Mouse (Mus musculus) urinary bladder, postnatal 25 days (tissue): Measurements from ENCODE around the gene Tbc1d16.
A peak's percentile ranks its signal among the peaks of the same experiment; 100 is the strongest.

Source experiments
- DNase-seq: peaks from one replicate; pipeline ENCODE4 v3.0.0; 2022; ENCODE audit warnings: low spot score

The Tbc1d16 gene

DNA sequence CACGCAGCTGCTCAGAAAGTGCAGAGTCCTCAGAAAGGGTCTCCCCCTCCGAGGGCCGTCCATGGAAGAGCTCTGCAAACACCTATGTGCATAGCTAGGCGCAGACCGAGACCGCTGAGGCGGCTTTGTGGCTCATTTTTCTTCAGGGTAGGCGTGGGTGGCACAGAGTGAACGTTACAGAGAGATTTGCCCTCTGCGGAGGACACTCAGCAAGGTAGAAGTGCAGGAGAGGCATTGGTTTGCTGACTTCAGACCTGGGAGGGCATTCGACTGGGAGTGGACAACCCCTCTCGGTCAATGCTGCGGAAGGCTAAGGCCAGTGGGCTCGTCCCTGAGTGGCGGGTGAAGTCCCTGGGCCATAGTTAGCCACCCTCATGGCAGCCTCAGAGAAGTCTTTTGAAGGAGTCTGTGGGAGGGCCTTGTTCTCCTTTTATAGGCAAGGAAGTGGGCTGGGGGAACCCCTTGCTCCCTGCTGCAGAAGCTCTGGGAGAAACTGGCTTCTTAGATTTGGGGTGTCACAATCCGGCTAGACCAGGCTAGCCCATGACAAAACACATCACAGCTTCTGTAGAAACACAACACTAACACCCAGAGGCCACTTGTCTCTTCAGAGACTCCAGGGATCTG is 84.8 kb downstream of the Tbc1d16 start:
- DNase-seq, result no peak

DNA sequence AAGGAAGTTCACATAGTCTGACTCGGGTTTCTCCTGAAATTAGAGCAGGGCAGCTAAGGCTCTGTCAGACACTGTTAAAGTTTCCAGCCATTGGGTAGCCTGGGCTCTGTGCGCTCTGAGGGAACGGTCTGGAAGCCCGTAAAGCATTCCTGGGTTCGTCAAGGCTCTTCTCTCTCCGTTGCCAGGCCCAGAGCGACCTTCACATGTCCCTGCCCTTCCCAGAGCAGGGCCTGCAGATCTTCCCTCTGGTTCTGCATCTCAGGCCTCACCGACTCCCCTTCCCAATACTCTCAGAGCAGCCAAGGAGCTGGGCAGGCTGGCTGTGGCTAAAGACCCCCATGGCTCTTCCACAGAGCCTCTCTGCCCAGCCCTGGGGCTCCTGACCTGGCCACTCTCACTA is 85.7 kb downstream of the Tbc1d16 start:
- DNase-seq, result no peak

DNA sequence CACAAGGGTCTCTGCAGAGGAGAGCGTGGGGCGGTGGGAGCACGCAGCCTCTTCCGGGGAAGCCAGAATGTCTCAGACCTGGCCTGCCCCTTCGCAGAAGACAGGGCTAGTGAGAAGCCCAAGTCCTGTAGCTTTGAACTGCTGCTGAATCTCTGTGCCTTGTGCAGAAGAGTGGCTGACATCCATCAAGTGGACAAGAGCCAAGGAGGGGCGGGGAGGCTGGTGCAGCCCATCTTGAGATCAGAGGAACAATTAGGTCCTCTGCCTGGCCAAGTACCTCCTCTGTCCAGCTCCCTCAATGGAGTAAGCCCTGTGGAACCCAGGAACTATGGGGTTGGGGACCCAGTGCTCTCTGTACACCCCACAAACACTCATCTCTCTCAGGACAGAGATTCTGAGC is 89.3 kb downstream of the Tbc1d16 start:
- DNase-seq, result no peak

DNA sequence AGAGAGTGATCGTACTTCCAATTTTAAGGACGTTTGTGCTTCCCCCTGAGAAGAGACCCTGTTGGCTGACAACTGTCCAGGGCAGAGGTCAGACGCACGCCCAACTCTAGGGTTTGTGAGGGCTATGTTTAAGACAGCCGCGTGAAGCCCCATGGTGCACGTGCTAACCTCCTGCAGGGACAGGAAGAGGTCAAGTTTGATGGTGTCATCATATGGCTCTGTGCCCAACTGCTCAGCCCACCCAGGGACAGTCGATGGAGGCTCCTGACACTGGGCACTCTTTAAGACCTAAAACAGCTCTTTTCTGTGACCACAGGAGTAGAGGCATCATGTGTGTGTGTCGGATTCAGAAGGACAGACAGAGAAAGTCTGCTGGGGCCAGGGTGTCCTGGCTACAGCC is 90.1 kb downstream of the Tbc1d16 start:
- no peak for DNase-seq

DNA sequence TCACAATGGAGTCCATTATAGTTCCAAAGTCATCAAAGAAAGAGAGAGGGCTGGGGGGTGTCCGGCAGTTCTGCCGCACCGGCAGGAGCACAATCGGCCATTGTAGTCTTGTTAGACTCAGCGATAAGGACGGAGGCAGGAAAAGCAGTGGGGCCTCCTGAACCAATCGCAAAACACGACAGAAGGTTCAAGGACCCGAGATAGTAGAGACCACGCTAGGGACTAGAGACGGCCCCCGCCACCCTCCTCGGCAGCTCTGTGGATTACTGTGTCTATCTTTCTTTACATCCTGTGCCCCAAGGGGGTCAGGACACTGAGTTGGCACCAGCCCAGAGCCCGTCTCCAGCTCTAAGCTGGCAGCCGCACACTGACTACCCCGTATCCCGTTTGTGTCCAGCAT is 93.7 kb downstream of the Tbc1d16 start:
- no peak for DNase-seq

DNA sequence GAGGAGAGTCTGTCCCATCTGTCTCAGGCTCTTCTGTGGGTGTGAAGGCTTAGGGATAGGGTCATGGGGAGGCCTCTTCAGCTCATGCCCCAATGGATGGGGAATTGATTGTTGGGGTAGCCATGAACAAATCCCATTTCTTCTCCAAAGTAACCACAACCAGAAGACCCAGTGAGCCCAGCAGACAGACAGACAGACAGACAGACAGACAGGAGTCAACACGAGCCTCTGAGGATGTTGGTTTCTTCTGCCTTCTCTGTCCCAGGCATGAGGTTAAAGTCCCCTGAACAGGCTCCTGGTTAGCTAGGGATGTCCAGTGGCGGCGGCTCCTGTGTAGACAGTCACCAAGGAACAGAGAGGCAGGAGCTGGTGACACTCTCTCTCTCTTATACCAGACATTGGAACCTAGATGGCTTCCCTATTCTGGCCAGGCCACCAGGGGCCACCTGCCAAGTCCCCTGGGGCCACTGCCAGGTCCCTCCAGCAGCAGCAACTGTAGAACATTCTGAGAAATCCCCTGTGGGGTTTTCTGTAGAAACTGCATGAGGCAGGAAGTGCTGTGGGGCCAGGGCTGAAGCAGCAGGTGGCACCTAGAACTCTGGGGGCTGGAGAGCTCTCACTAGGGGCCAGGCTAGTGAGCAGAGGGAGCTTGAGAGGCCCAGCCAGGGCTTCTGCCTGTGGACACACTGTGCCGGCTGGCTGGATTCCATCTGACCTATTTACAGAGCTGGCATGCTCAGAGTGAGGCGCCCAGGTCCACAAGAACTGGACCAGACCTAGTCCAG is 94.7 kb downstream of the Tbc1d16 start:
- DNase-seq, result no peak

DNA sequence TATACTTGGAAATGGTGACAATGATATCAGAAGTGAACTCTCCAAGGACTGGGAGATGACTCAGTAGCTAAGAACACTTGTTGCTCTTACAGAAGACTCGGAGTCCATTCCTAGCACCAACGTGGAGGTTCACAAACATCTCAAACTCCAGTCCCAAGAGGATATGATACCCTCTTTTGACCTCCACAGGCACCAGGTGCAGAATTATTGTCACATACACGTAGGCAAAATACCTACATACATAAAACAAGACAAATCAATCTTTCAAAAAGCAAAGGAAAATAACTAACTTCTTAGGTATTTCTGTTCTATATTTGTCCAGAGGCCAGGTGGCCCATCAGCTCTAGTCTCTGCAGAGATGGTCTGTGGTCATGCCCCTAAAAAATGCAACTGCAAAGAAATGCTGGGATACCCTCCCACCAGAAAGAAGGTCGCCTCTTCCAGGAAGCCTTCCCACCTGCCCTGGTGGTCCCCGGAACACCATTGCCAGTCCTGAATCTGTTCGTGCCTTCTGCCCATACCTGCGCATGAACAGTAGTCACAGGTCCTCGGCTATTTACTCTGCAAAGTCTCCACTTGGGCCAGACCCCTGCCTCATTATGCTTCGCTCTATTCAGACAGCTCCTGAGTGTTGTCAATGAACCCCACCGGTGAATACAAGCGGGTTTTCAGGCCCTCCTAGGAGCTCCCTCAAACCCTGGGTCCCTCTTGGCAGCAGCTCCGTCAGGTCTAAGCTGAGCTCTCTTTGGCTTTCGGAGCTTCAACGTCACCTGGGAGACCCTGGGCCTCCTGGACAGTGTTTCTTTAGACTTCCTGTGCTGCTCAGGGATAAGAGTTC is 95.9 kb downstream of the Tbc1d16 start:
- no peak for DNase-seq

DNA sequence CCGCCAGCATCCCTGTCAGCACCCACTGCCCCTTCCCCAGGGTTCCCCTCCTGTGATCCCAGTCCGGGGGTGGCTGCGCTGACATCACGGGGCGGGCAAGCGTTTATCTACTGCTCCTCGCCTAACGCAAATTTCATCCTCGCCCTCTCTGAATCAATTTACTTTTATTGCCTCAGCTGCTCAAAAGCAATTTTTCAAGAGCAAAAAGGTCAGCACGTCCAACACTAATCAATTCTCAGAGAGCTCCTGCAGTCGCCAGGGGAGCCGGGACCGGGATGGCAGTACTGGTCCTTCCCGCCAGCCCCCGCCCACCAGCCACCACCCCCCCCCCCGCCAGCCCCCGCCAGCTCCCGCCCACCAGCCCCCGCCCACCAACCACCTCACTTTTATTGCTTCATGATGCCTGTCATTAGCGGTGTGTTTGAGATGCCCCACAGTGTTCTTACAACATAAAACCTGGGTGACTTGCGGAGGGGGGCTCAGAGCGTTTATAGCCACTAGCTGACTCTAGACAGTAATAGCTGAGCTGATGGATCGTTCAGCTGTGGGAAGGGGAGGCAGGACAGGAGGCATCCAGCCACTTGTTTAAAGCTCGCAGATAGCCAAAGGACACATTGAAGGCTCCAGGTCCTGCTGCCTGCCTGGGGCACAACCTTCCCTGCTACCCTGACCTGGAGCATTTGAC is 98.1 kb downstream of the Tbc1d16 start:
- DNase-seq, result no peak

DNA sequence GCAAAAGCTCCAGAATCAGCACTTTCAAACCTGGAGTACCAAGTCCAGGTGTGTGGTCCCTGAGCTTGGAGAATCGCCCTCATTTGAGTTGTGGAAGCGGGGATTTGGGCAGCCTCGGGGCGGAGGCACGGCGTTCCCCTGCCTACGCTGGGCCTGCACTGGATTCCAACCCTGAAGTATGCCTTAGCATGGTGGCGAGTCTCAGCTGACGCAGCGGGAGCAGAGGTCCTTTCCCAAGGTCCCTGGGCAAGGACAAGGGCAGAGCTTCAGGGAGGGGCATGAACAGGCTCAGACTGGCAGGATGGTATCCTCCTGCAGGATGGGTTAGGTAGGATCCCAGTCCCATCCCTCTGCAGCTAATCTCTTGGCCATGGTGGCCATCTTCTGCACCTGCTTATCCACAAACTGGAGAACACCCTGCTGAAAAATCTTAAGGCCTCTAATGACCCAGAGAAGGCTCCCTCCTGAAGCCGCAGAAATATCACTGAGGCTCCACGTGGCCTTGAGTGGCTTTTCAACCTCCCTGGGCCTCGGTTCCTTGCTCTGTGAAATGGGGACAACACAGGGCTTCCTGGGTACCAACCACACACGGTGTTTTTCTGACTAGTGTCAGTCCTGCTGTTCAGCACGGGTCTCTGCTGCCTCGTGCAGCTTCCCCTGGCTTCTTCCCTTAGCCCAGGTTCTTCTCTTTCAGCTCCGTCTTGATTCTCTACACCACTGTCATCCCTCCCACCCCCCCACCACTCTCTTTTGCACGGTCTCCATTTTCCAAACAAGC is 98.8 kb downstream of the Tbc1d16 start:
- no peak for DNase-seq

DNA sequence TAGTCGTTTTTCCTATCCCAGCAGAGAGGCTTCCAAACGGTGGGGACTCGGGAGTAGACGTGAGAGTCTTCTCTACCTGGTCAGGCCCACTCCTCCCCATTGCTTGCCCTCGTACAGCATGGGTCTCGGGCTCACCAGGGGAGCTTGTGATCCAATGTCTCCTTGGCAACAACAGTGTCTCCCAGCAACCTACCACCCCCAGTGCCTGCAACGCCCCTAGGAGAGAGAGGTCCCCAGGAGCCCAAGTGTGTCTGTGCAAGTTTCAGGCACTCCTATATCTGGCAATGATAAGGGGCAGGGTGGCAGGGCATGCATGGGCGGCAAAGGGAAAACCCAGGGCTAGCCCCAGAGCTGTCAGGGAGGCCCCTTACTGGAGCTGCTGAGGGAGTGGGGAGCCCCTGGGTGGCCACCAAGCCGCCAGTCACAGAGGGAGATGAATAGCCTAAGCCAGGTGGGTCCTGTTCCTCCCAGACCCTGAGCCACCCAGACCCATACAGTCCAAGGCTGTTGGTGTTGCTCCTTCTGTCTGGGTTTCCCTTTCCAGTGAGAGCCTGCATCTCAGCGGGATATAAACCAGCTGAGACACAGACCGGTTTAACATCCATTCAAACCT is 99.5 kb downstream of the Tbc1d16 start:
- DNase-seq, result no peak

DNA sequence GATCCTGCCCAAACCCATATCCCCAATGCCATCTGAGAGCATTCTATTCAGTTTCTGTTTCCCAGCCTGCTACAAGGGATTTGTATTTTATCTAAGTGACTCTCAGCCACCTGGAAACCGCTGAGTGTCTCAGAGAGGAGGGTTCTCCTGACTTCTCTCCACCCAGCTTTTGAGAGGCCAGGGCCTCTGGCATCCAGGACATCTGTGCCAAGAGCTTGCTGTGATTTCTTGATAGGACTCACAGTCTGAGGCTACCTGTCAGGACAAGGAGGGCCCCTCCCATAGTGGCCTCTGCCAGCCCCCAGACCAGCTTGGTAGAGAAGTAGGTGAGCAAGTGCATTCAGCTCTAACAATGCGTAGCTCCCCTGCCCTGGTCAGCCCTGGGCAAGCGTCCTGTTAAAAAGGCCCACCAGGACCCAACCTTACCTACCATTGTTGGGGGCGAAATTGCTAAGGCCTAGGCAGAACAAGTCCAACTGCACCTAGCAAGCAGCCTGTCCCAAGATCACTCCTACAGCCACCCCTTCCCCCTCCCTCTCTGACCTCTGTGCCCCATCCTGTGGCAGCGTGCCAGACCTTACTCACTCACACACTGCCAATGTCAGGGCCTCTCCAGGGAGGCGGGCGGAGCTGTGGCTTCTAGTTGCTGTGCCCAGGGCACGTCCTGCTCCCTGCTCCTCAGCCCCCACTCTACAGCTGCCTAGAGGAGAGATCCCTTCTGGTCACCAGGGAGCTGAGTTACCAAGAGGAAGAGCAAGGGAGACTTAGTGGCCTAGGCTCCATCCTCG is 100.4 kb downstream of the Tbc1d16 start:
- DNase-seq, result peak; percentile 79

DNA sequence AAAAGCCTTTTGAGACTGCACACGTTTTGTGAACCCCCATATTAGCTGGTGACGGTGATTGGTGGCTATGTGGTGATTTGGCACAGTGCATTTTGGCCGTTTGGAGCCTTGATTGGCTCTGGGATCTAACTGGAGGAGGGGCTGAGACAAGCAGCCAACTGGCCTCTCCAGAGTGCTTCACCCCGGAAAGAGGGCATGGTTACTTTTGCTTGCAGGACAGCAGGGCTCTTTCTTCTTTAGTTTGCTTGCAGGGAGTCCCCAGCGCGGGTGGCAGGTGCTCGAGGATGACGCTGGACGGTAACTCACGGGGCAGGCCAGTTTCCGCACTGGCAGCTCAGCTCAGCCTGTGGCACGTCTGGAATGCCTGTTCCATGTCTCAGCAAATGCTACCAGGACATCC is 101.2 kb downstream of the Tbc1d16 start:
- peak; percentile 25 for DNase-seq

DNA sequence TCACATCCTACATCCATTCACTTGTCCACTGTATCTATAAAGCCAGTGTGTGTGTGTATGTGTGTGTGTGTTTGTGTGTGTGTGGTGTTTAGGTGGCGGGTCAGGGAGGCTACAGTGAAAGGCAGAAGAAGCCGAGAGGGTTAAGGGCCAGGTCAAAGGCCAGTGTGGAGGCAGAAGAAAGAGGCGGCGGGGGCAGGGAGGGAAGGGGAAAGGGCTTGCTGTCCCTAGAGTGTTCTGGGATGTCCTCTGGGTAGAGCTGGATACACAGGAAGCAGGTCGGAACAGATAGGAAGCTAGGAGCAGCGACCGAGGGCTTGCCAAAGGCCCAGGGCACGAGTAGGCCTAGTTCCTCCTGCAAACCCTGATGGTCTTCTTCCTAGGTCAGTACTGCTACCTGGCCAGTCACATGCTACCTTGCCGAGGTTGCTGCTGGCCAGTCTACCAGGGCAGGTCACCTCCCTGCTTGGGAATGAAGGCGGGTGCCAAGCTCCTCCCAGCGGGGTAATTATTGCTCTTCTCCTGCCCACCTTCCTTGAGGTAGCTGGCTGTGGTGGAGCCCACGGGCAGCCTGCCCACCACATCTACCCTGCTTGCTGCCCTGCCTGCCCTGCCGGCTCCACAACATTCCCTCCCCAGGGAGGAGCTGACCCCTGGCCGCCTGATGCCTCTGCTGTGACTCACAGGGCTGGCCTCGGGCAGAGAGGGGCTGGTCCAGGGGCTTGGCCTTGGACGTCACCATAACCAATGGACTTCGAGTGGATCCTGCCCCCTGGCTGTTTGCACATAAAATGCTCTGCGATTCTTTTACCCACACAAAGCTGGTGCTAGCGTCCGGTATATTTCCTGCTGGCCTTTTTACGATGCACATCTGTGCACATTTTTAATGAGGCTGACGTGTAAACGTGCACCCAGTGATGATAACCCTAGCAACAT is 102.1 kb downstream of the Tbc1d16 start:
- DNase-seq, result peak; percentile 87

DNA sequence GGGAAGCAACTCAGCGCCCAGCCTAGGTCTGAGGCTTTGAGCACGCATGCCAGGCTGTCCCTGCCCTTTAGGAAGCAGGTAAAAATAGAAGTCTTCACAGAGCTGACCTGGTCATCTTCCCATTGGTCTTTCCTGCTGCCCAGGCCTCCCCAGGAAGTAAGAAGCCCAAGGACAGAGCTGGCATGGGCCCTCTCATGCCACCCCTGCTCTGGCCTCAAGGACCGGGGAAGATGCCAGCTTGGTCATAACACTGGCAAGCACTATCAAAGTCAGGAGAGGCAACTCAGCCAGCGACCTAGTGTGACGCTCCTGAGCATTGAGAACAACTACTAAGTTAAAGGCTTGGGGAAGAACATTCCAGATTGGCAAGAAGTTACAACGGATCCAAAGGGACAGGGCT is 103.8 kb downstream of the Tbc1d16 start:
- DNase-seq, result no peak

DNA sequence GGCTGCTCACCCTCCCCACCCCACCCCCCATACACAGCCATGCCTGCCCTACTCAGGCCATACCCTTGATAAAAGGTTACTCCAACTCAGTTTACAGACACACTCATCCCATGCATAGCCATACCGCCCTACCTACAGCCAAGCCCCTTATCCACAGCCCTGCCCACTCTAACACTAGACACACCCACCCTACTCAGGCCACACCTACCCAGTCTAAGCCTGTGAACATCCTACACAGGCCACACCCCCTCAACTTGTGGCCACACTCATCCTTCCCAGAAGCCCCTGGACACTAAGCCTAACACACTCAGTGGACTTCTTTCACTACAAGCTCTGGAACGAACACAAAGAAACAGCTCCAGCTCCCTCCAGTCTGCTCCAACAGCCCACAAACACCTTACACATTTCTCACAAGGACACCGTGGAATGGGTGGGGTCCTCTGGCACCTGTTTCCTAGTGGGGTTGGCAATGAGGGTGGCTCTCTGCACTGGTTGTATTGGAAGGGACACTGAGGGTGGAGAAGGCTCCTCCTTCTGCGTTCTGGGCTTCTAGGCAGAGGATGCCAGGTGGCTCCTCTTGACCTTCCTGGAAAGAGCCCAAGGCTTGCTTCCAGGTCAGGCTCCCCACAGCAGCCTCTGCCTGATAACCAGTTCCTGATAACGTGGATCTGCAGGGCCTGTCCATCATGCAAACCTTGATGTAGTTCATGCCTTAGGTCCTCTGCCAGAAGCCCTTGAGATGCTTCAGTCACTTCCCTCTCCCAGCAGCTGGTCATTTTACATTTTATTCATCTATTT is 104.6 kb downstream of the Tbc1d16 start:
- DNase-seq, result no peak

DNA sequence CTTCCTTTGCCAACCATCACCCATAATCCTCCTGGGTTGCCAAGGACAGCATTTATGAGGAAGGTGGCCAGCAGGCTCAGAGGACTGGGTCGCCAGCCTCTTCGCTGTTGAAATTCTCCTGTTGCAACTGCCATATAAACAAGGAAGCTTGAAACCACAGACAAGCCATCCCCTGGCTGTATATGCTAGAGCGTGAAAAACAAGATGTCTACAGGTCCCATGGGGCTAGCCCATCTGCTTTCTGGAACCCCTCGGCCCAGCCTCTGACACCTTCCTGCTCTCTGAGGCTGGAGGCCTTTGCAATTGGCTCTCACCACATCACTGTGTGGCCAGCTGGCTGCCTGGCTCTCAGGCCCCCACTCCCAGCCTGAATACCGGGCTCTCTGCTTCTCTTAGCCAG is 105.9 kb downstream of the Tbc1d16 start:
- no peak for DNase-seq

DNA sequence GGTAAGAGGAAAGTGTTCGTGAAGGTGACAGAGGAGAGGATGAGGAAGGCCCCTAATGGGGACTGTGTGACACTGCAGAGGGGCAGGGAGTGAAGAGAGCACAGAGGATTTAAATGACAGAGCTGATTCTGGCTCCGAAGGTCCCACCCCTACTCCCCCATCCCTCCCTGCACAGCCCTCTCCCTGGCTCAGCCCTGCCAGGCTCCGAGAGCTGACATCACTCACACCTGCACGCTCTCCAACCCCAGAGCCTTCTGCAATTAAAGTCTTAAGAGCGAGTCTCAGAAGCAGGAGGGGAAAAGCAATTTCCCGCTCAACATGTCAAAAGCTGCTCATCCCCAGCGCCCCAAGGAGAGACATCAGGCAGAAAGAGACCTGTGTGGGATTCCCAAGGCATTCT is 109.4 kb downstream of the Tbc1d16 start:
- no peak for DNase-seq

DNA sequence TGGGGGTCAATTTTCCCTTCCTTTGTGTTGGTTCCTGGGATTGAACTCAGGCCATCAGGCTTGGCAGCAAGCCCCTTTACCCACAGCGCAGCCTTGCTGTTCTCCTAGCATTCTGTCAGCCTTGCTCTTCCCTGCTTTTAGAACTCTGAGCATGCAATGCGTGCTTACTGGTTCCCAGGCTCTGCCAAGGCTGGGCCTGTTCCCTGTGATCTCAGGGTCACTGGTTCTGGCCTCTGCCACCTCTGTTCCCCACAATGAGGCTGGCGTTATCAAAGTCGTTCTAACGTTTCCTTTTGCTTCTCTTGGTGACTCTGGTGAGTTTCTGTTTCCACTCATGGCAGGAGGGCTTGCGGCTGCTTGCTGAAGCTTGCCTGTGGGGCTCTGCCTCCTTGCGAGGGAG is 110.4 kb downstream of the Tbc1d16 start:
- no peak for DNase-seq
